Mouse (Mus musculus): ENCODE measurements around the gene Ptpn6. TPM values are rescaled to one million over a fixed set of nuclear protein-coding genes. Genes with fewer than 3 reads are reported as not detected.

Gene Ptpn6
- polyA plus RNA-seq, 1 experiment from 2014 or later: 19.8 TPM

GRCm38 (mm10) chr6:124753861-124754260 is 15.3 kb upstream of the Ptpn6 start:
- no peak for ATAC-seq (ENCODE audit: insufficient read depth, low FRiP score, low read depth)
- H3K4me3 ChIP-seq (replicated peaks): no peak overlapping the region
- H3K9ac ChIP-seq: no peak overlapping the region
- H3K4me1 ChIP-seq: peaks cover 38% of the 10 kb centered on the region
- 83% methylated on average over 2 of the region's 2 CpGs for WGBS
- 0 out of 2 replicates have a peak, but pooled peaks cover 9% of the 10 kb centered on the region for H3K36me3 ChIP-seq
- no peak overlapping the region for H3K27ac ChIP-seq
- H3K4me2 ChIP-seq: no peak overlapping the region
- no peaks in the 10 kb centered on the region for H3K27me3 ChIP-seq (replicated peaks)
- H3K9me3 ChIP-seq: no peaks in the 10 kb centered on the region

GRCm38 (mm10) chr6:124750405-124750804 is 11.9 kb upstream of the Ptpn6 start:
- peaks cover 33% of the 10 kb centered on the region for H3K4me1 ChIP-seq
- no peak overlapping the region for H3K4me3 ChIP-seq (replicated peaks)
- no peak overlapping the region for H3K4me2 ChIP-seq
- 81% methylated on average over 8 of the region's 8 CpGs for WGBS
- H3K27me3 ChIP-seq (replicated peaks): no peaks in the 10 kb centered on the region
- H3K27ac ChIP-seq: no peak overlapping the region
- no peak overlapping the region for H3K9ac ChIP-seq
- peaks cover 26% of the 10 kb centered on the region for H3K36me3 ChIP-seq
- no peak for ATAC-seq (ENCODE audit: insufficient read depth, low FRiP score, low read depth)
- no peaks in the 10 kb centered on the region for H3K9me3 ChIP-seq

GRCm38 (mm10) chr6:124746654-124747632 is 8.4 kb upstream of the Ptpn6 start:
- Histone ChIP-seq H3K36me3 (peaks cover 50% of the 10 kb centered on the region), H3K27ac (no peak overlapping the region)

GRCm38 (mm10) chr6:124746296-124746605 is 7.7 kb upstream of the Ptpn6 start:
- Histone ChIP-seq H3K9ac (peak overlapping the region; percentile 72), H3K27me3 (replicated peaks) (no peaks in the 10 kb centered on the region), H3K9me3 (no peaks in the 10 kb centered on the region), H3K27ac (peak overlapping the region; percentile 85), H3K4me3 (replicated peaks) (peak overlapping the region; percentile 51), H3K36me3 (peaks cover 50% of the 10 kb centered on the region), H3K4me2 (peak overlapping the region; percentile 94), H3K4me1 (peaks cover 25% of the 10 kb centered on the region)
- ATAC-seq (ENCODE audit: insufficient read depth, low FRiP score, low read depth): no peak
- WGBS: 17% methylated on average over 8 of the region's 8 CpGs

More at GRCm38 (mm10) chr6:124746654-124747632, 8.4 kb upstream of the Ptpn6 start:
- WGBS: 87% methylated on average over 7 of the region's 7 CpGs
- Histone ChIP-seq H3K9me3 (no peaks in the 10 kb centered on the region), H3K4me3 (replicated peaks) (0 out of 2 replicates have a peak overlapping the region, but pooled peaks have one; percentile 51), H3K9ac (no peak overlapping the region), H3K4me2 (peak overlapping the region; percentile 94; the same call in 1 of the 2 replicates), H3K27me3 (replicated peaks) (no peaks in the 10 kb centered on the region), H3K4me1 (peaks cover 23% of the 10 kb centered on the region)
- no peak for ATAC-seq (ENCODE audit: insufficient read depth, low FRiP score, low read depth)

GRCm38 (mm10) chr6:124745490-124746295 is 7.2 kb upstream of the Ptpn6 start:
- H3K9ac ChIP-seq: peak overlapping the region; percentile 72
- H3K4me2 ChIP-seq: peak overlapping the region; percentile 94
- WGBS: under 1% methylated on average over 85 of the region's 85 CpGs
- H3K27me3 ChIP-seq (replicated peaks): no peaks in the 10 kb centered on the region
- peak overlapping the region; percentile 51 for H3K4me3 ChIP-seq (replicated peaks)
- H3K9me3 ChIP-seq: no peaks in the 10 kb centered on the region
- peak overlapping the region; percentile 85 for H3K27ac ChIP-seq
- peaks cover 50% of the 10 kb centered on the region for H3K36me3 ChIP-seq
- ATAC-seq (ENCODE audit: insufficient read depth, low FRiP score, low read depth): peak; percentile 81
- peaks cover 25% of the 10 kb centered on the region for H3K4me1 ChIP-seq

- Histone ChIP-seq H3K4me3 (replicated peaks) (peak overlapping the region; percentile 51), H3K27me3 (replicated peaks) (no peaks in the 10 kb centered on the region), H3K27ac (peak overlapping the region; percentile 60; the same call in 1 of the 2 replicates), H3K4me2 (peak overlapping the region; percentile 94), H3K9me3 (no peaks in the 10 kb centered on the region), H3K4me1 (peaks cover 31% of the 10 kb centered on the region), H3K36me3 (peaks cover 50% of the 10 kb centered on the region), H3K9ac (no peak overlapping the region)
- no peak for ATAC-seq (ENCODE audit: insufficient read depth, low FRiP score, low read depth)
- WGBS: 67% methylated on average over 26 of the region's 26 CpGs
Measured at GRCm38 (mm10) chr6:124744755-124745321, 6.3 kb upstream of the Ptpn6 start.

GRCm38 (mm10) chr6:124743647-124744046 is 5.1 kb upstream of the Ptpn6 start:
- Histone ChIP-seq H3K27me3 (replicated peaks) (no peaks in the 10 kb centered on the region), H3K9ac (no peak overlapping the region), H3K4me3 (replicated peaks) (no peak overlapping the region), H3K9me3 (no peaks in the 10 kb centered on the region), H3K36me3 (peaks cover 40% of the 10 kb centered on the region), H3K27ac (no peak overlapping the region), H3K4me2 (no peak overlapping the region), H3K4me1 (peaks cover 39% of the 10 kb centered on the region)
- ATAC-seq (ENCODE audit: insufficient read depth, low FRiP score, low read depth): no peak
- WGBS: 84% methylated on average over 8 of the region's 8 CpGs

- Histone ChIP-seq H3K27me3 (replicated peaks) (no peaks in the 10 kb centered on the region), H3K36me3 (peaks cover 36% of the 10 kb centered on the region), H3K9ac (no peak overlapping the region), H3K4me3 (replicated peaks) (no peak overlapping the region), H3K4me1 (peaks cover 39% of the 10 kb centered on the region), H3K27ac (no peak overlapping the region), H3K4me2 (no peak overlapping the region), H3K9me3 (no peaks in the 10 kb centered on the region)
- 89% methylated on average over 15 of the region's 15 CpGs for WGBS
- ATAC-seq (ENCODE audit: insufficient read depth, low FRiP score, low read depth): no peak
Measured at GRCm38 (mm10) chr6:124742839-124743514, 4.5 kb upstream of the Ptpn6 start.

- H3K9me3 ChIP-seq: no peaks in the 10 kb centered on the region
- H3K4me1 ChIP-seq: peaks cover 35% of the 10 kb centered on the region
- H3K4me2 ChIP-seq: peak overlapping the region; percentile 78
- H3K36me3 ChIP-seq: peaks cover 25% of the 10 kb centered on the region
- H3K27ac ChIP-seq: peak overlapping the region; percentile 99
- 78% methylated on average over 3 of the region's 3 CpGs for WGBS
- H3K27me3 ChIP-seq (replicated peaks): no peaks in the 10 kb centered on the region
- no peak overlapping the region; the same call in 1 of the 2 replicates for H3K9ac ChIP-seq
- ATAC-seq (ENCODE audit: insufficient read depth, low FRiP score, low read depth): no peak
- H3K4me3 ChIP-seq (replicated peaks): peak overlapping the region; percentile 60; the same call in 1 of the 2 replicates
Measured at GRCm38 (mm10) chr6:124741842-124742241, 3.3 kb upstream of the Ptpn6 start.

- Histone ChIP-seq H3K4me2 (peak within 1 kb of the TSS; percentile 78), H3K27me3 (replicated peaks) (no peaks in the 10 kb centered on the region), H3K4me3 (replicated peaks) (peak within 1 kb of the TSS; percentile 60), H3K9me3 (no peaks in the 10 kb centered on the region), H3K27ac (peak within 1 kb of the TSS; percentile 99), H3K9ac (peak within 1 kb of the TSS; percentile 77), H3K4me1 (peaks cover 28% of the 10 kb centered on the region), H3K36me3 (peaks cover 24% of the 10 kb centered on the region)
- ATAC-seq (ENCODE audit: insufficient read depth, low FRiP score, low read depth): peak; percentile 74
- WGBS: under 1% methylated on average over 41 of the region's 41 CpGs
Measured at GRCm38 (mm10) chr6:124740888-124741761, 2.6 kb upstream of the Ptpn6 start, which contains the start of gene Grcc10. TSS of gene Grcc10 (minus strand) at chr6:124741374.

Measured in stomach, embryonic 15.5 days (tissue).